Mouse (Mus musculus): ENCODE measurements around the gene Fasl.

- TF ChIP-seq CTCF (IDR thresholded peaks at IDR 0.05; ENCODE audit: borderline replicate concordance, insufficient read depth, low read depth, low read length) = no peak
- no peak for TF ChIP-seq POLR2A (IDR thresholded peaks at IDR 0.05; ENCODE audit: borderline replicate concordance, insufficient read depth, low read length)
Observed at GRCm38 (mm10) chr1:161765932-161766331, 22.4 kb downstream of the Fasl start.

All from cerebellum, adult 2 months (tissue).